Mouse (Mus musculus) mature B cell (primary cell): Measurements from ENCODE around the gene Hhex.

Source experiments
- in situ Hi-C: fragments of 300-500 bp; cut with MboI; formaldehyde crosslinking; loops from 2 replicates; pipeline ENCODE4 v1.14.3; 2019

Hhex gene

DNA sequence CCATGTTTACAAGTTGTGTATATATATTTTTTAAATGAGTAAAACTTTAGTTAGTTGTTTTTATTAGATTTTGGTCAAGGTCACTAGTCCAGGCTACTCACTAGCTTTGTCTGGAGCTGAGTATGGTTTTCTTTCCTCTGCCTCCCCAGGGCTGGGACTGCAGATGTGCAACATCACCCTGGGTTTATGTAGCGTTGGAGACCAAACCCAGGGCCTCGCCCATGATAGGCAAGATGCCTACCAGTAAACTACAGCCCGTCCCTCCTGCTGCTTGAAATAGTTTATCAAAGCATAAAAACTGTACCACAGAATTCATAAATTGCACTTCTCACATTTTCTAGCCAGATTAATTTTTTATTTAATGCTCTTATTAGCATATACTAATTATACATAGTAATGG, 14.6 kb downstream of the Hhex start:
- in situ Hi-C loops: no loop called here

DNA sequence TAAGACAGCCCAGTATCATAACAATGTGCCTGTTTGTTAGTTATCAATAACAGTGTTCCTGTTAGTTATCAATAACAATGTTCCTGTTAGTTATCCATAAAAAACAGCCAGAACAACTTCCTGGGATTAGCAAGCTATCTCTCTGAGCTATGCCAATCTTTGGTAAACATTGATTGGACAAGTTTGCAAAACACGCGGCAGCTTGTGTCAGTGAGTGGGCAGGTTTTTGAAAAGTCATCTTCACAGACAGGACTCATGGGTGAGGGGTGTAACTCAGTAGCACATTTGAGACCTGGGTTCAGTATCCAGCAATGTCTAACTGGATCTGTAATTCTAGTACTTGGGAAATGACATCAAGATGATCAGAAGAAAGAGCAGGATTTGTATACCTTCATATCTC, 20.9 kb downstream of the Hhex start:
- in situ Hi-C loops: no loop called here

DNA sequence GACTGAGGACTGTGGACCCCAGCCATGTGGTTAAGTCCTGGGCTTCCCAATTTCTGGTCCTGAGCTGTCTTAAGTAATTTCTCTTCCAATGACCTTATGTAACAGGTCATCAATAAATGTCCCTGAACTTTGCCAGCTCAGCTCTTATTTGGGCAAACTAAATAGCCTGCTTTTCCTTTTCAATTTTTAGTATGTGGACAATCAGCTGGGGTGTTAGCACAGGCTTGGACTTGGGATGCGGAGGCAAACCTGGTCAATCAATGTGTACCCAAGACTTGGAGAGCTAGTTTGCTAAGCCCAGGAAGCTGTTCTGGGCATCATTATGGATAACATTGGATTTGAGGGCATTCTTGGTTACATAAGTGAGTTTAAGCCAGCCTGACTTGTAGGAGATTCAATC, 21.4 kb downstream of the Hhex start:
- in situ Hi-C loops: no loop called here

DNA sequence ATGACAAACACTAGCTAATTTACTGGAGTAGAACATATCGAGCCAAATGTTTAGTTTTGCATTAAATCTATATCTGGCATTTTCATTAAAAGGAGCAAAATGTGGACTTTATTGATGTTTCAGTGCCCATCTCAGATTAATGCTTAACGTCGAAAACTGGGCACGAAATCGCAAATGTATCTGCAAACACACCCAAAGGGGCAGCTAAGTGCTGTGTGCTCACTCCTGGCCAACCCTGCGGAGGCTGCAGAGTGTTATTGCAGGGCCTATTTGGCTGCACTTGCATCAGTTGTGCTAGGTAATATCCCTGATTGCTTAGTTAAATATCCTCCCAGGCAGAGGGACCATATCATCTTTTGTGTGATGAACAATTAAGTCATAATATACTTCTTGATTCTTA, 23.4 kb downstream of the Hhex start:
- in situ Hi-C loops: no loop called here

DNA sequence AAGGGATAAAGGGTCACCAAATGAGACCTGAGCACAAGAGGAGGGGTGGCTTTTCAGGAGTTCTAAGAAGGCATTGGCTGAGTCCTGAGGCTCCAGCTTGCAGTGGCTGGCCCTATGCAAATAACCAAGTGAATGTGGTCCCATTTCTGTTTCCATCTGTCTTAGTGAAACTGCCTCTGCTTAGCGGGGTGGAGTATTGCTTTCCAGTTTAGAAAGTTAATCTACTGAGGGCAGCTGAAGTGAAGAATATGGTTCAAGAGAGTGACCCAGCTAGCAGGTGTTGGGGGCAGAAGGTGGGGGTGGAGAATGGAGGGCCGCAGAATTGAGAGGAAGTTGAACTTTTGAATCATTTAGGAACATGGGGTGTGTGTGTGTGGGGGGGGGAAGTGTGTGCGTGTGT, 31.8 kb downstream of the Hhex start:
- in situ Hi-C loops: no loop called here

DNA sequence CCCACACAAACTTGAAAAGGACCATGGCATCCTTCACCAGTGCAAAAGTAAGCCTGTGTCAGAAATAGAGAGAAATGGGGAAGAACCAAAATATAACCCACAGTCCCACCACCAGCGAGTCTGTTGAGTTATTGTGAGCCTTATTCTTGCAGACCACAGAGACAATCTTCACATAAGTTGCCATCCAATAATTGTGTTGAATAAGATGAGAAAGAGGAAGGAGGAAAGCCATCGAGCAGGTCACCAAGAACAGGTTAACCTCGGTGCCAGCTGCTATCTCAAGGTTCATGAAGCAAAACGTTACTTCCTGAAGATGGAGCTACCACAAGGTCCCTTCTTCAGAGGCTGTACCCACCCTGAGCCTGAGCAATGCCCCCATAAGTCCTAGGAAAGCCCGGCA, 32.4 kb downstream of the Hhex start:
- in situ Hi-C loops: no loop called here

DNA sequence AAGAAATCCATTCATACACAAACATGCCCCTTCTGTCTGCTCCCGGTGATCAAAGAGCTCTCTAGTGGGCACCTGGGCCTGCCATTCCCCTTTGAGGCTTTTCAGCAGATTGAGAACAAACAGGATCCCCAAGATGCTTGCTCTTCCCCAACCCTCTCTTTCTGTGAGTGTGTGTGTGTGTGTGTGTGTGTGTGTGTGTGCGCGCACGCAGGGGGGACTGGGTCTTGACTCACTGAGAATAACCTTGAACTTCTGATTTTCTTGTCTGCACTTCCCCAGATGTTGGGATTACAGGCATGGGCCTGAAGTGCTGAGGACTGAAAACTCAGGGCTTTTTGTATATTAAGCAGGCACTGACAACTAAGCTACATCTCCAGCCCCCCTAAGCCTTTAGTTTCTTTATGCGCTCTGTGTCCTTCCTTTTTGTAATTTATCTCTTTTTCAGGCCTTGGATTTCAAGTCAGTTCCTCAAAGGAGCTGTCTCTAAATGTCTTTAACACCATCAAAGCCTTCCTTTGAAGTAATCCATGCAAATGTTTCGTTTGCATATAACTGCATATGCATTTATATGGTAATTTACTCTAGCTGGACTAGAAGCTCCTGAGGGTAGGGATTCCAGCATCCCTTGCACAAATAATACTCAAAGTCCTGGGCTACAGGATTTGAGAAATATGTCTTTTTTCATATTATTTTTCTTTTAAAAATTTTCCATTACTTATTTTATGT, 34.4 kb downstream of the Hhex start:
- in situ Hi-C loops: no loop called here

DNA sequence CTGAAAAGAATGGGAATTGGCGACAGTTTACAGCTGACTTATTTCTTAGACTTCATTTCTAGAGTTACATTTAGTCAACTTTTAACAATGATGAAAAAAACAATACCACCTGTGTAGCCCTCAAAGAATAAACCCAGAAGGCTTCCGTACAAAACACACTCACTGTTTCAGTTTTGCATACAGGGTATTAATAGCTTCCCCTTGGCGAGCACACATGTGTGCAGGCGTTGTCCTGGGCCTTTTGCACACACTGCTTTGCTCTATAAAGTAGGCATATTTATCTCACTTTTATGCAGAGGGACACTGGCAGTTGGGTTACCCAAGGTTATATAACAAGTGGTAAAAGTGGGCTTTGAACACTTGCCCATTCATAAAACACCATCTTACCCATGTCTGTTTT, 37.1 kb downstream of the Hhex start:
- in situ Hi-C loops: no loop called here

DNA sequence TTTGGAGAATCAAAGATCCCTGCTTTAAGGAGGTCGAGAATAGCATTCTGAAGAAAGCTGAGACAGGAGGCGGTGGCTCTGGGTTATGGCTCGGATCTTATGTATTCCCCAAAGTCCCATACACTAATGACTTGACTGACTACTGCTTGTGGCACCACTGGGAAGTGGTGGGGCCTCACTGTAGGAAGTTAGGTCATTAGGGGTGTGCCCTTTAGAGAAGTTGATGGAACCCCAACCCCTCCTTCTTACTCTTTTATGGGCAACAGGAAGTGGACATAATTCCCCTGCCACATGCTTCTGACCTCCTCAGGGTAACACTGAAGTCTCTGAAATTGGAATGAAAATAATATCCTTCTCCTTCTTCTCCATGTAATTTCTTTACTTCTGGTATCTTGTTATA, 38.0 kb downstream of the Hhex start:
- in situ Hi-C loops: no loop called here

DNA sequence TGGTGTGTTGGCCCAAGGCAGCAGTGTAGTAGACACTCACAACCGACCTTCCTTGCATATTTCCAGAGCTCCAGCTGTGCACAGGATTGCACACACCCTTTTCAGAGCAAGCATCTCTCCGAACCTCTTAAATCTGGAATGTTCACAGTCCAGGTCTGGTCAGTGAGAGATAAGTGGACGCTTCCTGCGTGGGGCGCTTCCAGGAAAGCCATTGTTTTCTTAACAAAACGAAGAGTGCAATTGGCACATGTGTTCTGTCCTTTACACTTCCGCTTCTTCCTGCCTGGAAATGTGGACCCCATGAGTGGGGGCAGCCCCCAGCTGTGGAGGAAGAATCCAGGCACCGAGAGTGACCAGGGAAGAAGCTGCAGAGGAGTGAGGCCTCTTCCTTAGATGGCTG, 47.1 kb downstream of the Hhex start:
- in situ Hi-C loops: no loop called here

DNA sequence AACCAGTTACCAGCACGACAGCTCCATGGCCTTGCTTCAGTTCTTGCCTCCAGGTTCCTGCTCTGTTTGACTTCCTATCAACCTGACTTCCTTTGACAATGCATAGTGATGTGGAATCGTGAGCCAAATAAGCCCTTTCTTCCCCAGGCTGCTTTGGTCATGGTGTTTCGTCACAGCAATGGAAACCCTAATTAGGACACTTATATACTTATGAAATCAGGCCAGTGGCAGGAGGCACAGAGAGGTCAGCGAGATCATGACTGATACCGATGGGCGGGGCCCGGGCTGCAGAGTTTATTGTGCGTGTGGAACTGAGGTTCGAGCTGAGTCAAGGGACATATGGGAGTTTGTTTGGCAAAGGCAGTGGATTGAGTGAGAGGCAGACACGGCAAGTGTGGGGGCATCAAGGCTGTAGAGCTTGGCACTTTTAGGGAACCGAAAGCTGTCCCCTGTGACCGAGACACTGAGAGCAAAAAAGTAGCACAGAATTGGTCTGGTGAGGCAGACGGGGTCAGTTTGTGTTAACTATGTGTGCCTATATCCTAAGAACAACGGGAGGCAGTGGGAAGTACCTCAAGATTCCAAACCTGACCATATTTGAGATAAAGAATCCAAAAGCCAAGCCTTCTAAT, 48.1 kb downstream of the Hhex start:
- in situ Hi-C loops: no loop called here

DNA sequence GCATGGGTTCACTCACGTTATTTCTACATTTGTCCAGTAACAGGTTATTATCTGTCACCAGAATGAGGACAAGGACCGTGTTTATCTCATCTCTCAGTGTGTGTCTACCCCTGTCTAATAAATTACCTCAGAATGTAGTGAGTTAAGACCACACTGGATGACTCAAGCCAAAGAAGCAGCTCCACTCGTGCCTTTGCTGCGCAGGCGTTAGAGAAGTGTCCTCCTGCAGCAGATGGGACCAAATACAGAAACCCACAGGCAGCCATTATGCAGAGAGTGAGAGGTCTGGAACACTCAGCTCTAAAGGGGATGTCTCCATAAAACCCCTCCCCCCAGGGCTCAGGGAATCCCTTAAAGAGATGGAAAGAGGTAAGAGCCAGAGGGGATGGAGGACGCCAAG, 50.2 kb downstream of the Hhex start:
- in situ Hi-C loops: no loop called here

DNA sequence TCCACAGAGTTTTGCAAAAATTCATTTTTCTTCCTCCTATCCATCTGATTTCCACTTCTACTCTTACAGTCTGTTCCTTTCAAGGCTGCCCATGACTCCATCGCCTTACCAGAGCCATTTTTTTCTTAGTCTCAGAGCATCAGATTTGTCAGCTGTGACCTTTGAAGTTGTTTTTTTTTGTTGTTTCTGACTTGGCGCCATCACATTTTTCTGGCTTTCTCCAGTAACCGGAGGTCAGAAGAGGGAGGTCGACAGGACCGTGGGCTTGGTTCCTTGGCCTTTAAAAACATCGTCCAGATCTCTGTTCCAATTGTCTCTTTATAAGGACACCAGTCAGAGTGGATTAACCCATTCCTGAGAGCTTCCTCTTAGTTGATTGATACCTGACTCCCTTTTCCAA, 52.2 kb downstream of the Hhex start:
- in situ Hi-C loops: no loop called here

DNA sequence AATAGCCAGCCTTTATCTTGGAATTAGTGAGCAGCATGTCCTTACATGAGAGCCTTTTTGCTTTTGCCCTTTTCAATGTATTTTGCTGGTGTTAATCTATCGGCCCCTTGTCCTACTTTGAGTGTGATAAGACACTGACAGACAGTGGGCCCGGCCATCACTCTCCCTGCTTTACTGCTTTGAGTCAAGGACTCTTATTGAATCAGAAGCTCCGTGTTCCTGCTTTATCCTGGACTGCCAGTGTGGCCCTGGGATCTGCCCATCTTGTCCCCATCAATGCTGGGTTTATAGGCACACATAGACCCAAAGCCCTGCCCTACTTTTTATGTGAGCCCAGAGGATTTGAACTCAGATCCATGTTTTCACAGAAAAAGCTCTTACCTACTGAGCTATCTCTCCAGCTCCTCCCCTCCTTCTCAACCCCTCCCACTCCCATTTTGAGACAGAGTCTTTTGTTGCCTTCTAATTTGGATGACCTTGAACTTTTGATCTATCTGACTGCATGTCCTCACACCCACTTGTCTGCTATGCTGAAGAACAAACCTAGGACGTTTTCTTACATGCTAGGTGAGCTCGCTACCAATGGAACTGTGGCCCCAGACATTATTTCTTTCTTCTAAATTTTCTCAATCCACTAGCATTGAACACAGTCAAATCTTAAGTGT, 53.3 kb downstream of the Hhex start:
- in situ Hi-C loops: no loop called here

DNA sequence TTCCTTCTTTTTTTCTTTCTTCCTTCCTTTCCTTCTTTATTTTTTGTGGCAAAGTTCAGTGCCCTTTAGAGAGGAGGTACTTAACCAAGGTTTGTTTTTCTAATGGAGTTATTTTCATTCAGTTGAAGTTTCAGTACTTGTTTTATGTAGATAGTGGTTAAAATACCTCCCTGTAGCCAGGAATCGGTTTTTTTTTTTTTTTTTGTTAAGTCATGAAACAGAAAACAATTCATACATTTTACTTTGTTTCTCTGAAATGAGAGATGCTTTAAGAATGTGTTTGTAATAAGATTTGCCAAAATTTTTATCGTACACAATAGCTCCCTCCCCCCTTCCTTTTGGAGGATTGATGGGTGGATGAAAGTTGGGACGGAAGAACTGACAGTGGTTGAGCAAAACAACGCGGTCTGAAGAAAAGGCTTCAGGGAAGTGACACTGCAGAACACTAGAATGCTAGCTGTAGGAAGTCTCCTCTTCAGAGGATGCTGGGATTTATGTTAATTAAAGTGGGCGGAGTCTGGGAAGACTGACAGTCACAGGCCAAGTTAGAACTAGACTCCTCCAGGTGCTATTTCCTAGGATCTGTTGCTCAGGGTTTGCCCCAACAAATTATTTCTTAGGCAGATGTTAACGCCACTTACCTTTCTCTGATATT, 54.1 kb downstream of the Hhex start:
- in situ Hi-C loops: no loop called here
